Mouse (Mus musculus): ENCODE measurements around the gene Cyren. TPM values are rescaled to one million over a fixed set of nuclear protein-coding genes. Genes with fewer than 3 reads are reported as not detected.

The Cyren gene
- polyA plus RNA-seq, 1 experiment from 2014 or later = 11.4 TPM

DNA sequence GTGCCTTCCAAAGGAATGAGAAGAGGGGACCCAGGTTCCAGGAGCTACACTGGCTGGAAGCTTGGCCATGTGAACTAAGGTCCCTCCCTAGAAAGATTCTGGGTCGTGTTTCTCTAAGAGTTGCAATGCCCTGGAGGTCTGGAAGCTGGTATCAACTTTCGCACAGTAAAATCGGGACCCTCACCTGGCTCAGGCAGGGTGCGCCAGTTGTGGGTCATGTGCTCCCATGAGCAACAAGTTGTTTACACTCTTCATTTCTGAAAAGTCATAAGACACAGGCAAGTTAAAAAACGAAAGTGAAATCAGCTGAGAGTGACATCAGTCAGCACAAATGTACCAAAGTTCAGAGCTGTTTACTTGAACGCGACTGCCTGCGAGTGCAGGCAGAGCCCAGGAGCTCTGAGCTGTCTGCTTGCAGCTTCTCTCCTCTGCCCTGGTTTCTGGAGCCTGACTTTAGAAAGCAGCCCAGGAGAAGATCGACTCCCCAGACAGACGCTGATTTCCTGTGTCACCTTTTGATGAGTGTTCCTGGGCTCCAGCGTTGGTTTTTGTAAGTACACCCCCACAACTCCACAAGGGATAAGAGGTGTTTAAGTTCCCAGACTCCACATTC is 15.0 kb downstream of the Cyren start, which contains the start of gene Tmem140:
TSS of gene Tmem140 (plus strand) at position 356 of the 613 bp plus-strand sequence.
- no peaks in the 10 kb centered on the region for H3K9me3 ChIP-seq
- no peaks in the 10 kb centered on the region for H3K27me3 ChIP-seq
- H3K4me1 ChIP-seq = no peaks in the 10 kb centered on the region
- no peak within 1 kb of the TSS for H3K27ac ChIP-seq (replicated peaks)
- H3K9ac ChIP-seq (replicated peaks) = no peak within 1 kb of the TSS
- no peaks in the 10 kb centered on the region for H3K36me3 ChIP-seq
- H3K4me3 ChIP-seq = no peak within 1 kb of the TSS
- no peak for ATAC-seq (replicated peaks)
- 66% methylated on average over 11 of the region's 11 CpGs for WGBS
- no peak within 1 kb of the TSS for H3K4me2 ChIP-seq (replicated peaks)

DNA sequence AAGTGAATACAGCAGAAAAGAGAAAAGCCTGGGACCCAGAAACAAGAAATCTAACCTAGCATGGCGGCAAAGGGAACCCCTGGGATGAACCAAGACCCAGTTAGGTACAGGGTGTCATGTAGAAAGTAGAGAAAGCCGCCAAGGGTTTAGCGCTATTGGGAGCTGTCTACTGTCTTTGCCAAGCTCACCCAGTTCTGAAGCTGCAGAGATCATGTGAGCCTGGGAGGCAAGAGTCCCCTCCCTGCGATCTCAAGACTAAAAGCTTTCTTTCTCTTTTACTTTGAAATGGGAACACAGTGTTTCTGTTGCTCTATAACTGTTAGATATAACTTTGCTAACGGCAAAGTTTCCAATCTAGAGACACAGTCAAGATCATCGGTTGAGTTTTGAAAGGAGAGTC is 15.5 kb downstream of the Cyren start:
- Histone ChIP-seq H3K4me2 (replicated peaks) (no peak overlapping the region), H3K27ac (replicated peaks) (no peak overlapping the region), H3K9me3 (no peaks in the 10 kb centered on the region), H3K4me3 (no peak overlapping the region), H3K9ac (replicated peaks) (no peak overlapping the region), H3K4me1 (no peaks in the 10 kb centered on the region), H3K27me3 (no peaks in the 10 kb centered on the region), H3K36me3 (no peaks in the 10 kb centered on the region)
- 94% methylated on average over 6 of the region's 6 CpGs for whole genome bisulfite sequencing
- ATAC-seq (replicated peaks) = no peak

DNA sequence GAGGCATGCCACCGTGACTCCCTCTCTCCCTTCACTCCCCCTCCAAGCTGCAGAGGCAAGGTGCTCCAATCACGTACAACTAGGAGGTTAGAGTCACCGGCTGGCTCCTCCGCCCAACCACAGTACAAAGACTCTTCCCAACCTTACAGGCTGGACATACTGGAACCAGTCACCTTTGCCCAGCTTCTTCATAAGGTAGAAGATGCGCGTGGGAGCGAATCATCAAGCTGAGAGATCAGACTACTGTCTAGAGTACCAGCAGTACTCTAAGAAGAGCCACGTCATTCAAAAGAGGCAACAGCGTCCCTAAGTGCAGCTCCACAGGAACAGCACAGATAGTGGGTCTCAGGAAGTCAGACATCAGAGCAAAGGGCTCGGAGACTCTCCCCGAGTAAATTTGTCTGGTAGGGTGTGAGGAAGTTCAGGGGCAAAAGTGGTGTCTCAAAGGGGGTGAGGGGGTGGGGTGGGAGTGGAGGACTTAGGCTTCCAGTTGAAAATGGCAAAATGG is 16.3 kb downstream of the Cyren start:
- WGBS = 93% methylated on average over 11 of the region's 11 CpGs
- no peaks in the 10 kb centered on the region for H3K9me3 ChIP-seq

DNA sequence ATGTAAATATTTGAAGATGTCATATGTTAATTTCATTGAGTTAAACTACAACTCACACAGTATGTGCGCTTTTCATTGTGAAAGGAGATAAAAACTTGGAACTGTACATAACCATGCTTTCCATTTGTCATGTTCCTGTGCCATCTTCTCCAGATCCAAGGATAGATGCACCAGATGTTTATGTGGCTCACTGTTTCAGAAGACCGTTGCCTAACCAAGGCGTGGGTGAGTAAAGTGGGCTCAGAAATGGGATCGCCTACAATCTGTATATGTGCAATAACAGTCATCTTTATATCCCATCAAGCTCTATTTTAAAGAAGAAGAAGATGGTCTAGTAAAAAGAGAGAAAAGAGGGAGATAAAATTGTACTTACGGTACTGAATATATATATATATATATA is 45.5 kb downstream of the Cyren start:
- no peaks in the 10 kb centered on the region for H3K36me3 ChIP-seq
- WGBS = 95% methylated on average over 5 of the region's 5 CpGs

More for the DNA sequence above, 16.3 kb downstream of the Cyren start:
- Histone ChIP-seq H3K4me3 (no peak overlapping the region), H3K27me3 (no peaks in the 10 kb centered on the region), H3K27ac (replicated peaks) (no peak overlapping the region), H3K9ac (replicated peaks) (no peak overlapping the region), H3K4me1 (no peaks in the 10 kb centered on the region), H3K4me2 (replicated peaks) (no peak overlapping the region), H3K36me3 (no peaks in the 10 kb centered on the region)
- ATAC-seq (replicated peaks) = no peak

DNA sequence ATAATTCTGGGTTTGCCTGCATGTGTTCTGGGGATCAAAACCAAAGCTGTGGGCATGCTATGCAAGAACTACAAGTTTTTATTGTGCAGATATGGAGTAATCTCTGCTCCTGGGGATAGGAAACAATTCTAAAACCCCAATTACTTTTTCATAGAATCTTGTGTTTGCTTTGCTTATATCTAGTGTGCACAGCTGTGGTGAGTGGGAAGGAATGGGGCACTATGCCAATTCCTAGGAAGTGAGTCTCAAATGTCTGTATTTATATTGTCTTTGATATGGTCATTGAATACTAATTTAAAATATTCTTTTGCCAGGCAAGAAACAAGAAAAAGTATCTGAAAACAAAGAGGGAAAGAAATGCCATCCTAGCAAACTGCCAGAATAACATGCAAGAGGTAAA is 53.5 kb downstream of the Cyren start:
- H3K4me3 ChIP-seq = no peak overlapping the region

More for the DNA sequence above, 45.5 kb downstream of the Cyren start:
- Histone ChIP-seq H3K4me3 (no peak overlapping the region), H3K4me2 (replicated peaks) (no peak overlapping the region), H3K27me3 (no peaks in the 10 kb centered on the region), H3K27ac (replicated peaks) (no peak overlapping the region), H3K4me1 (no peaks in the 10 kb centered on the region), H3K9me3 (no peaks in the 10 kb centered on the region), H3K9ac (replicated peaks) (no peak overlapping the region)
- ATAC-seq (replicated peaks) = no peak

More for the DNA sequence above, 53.5 kb downstream of the Cyren start:
- Histone ChIP-seq H3K27me3 (no peaks in the 10 kb centered on the region), H3K27ac (replicated peaks) (no peak overlapping the region), H3K4me1 (no peaks in the 10 kb centered on the region), H3K9me3 (no peaks in the 10 kb centered on the region), H3K9ac (replicated peaks) (no peak overlapping the region), H3K36me3 (no peaks in the 10 kb centered on the region), H3K4me2 (replicated peaks) (no peak overlapping the region)
- no peak for ATAC-seq (replicated peaks)

Other genes with a start within 250 kb of the Cyren start
- 8.9 and 10.9 TPM in 2 replicates for gene Agbl3, start 97.6 kb downstream of the Cyren start, polyA plus RNA-seq (2015; fragmentation: Nextera tagmentation; extraction: Ambion mirVana)
- 1.3 and 1.6 TPM in 2 replicates for gene Tmem140, start 14.9 kb downstream of the Cyren start, polyA plus RNA-seq (2015; fragmentation: Nextera tagmentation; extraction: Ambion mirVana)
- 11.2 and 12.4 TPM in 2 replicates for gene Wdr91, start 32.8 kb upstream of the Cyren start, polyA plus RNA-seq (2015; fragmentation: Nextera tagmentation; extraction: Ambion mirVana)
- not detected in 2 replicates for gene Stra8, start 42.1 kb upstream of the Cyren start, polyA plus RNA-seq (2015; fragmentation: Nextera tagmentation; extraction: Ambion mirVana)
- 0.42 and 0.48 TPM in 2 replicates for gene Slc23a4, start 110.3 kb upstream of the Cyren start, polyA plus RNA-seq (2015; fragmentation: Nextera tagmentation; extraction: Ambion mirVana)

Measured in forebrain, embryonic 15.5 days (tissue).